In genomic region chr16:32783324-32784062, GRCm38 (mm10) we compare ENCODE assay signal across 19 mouse cellular contexts. TPM values are rescaled to one million over a fixed set of nuclear protein-coding genes. Genes with fewer than 3 reads are reported as not detected.
DNase-seq lines count a peak whose midpoint lies in the region; ATAC-seq and TF ChIP-seq lines count a peak whose summit lies in the region.
"Had no signal": no experiment of that assay in that cellular context is flagged by ENCODE, and none has a peak within 500 bp of the region (broad histone marks: within the 10 kb centered on the region; RNA-seq: fewer than 3 reads in every experiment).

No protein-coding gene starts in this region.

- no peaks in the 10 kb centered on the region for H3K9me3 ChIP-seq in midbrain, embryonic 11.5 days (ENCODE audit: control insufficient read depth, low read length)
- no peaks in the 10 kb centered on the region for H3K9me3 ChIP-seq in midbrain, embryonic 13.5 days
- H3K9me3 ChIP-seq in hindbrain, embryonic 14.5 days (ENCODE audit: control insufficient read depth, low read length) = no peaks in the 10 kb centered on the region
- H3K9me3 ChIP-seq: embryonic facial prominence, embryonic 15.5 days; heart, embryonic 13.5 days; kidney, embryonic 15.5 days; liver, embryonic 15.5 days; midbrain, embryonic 12.5 days had no signal

- no peaks in the 10 kb centered on the region for H3K4me1 ChIP-seq in kidney, adult 2 months (ENCODE audit: control insufficient read depth, insufficient read depth, low read length)
- H3K4me1 ChIP-seq in midbrain, embryonic 11.5 days (ENCODE audit: control insufficient read depth, insufficient read depth, low read length) = 0 out of 2 replicates have a peak, but pooled peaks cover 2% of the 10 kb centered on the region
- peaks cover 13% of the 10 kb centered on the region; the same call in 1 of the 2 replicates for H3K4me1 ChIP-seq in midbrain, embryonic 13.5 days (replicated peaks)
- no peaks in the 10 kb centered on the region for H3K4me1 ChIP-seq in hindbrain, embryonic 14.5 days (replicated peaks; ENCODE audit: control insufficient read depth, insufficient read depth, low read length)
- H3K4me1 ChIP-seq: embryonic facial prominence, embryonic 15.5 days; liver, embryonic 15.5 days had no signal

- TF ChIP-seq POLR2A in kidney, adult 2 months (IDR thresholded peaks at IDR 0.05; ENCODE audit: low read depth, low read length) = no peak

- H3K4me2 ChIP-seq in midbrain, embryonic 11.5 days = no peak overlapping the region
- no peak overlapping the region for H3K4me2 ChIP-seq in midbrain, embryonic 13.5 days (replicated peaks)
- no peak overlapping the region for H3K4me2 ChIP-seq in hindbrain, embryonic 14.5 days (replicated peaks)
- H3K4me2 ChIP-seq: embryonic facial prominence, embryonic 15.5 days; heart, embryonic 13.5 days; kidney, embryonic 15.5 days; liver, embryonic 15.5 days; midbrain, embryonic 12.5 days; neural tube, embryonic 12.5 days had no signal

- no peak for TF ChIP-seq CTCF in kidney, adult 2 months (conservative IDR thresholded peaks at IDR 0.05; ENCODE audit: insufficient read depth, insufficient read length, low read depth, low read length)

- H3K9ac ChIP-seq in midbrain, embryonic 11.5 days (ENCODE audit: low read length) = no peak overlapping the region
- H3K9ac ChIP-seq in midbrain, embryonic 13.5 days (replicated peaks) = no peak overlapping the region
- no peak overlapping the region for H3K9ac ChIP-seq in hindbrain, embryonic 14.5 days
- H3K9ac ChIP-seq: embryonic facial prominence, embryonic 15.5 days; heart, embryonic 13.5 days; kidney, embryonic 15.5 days; liver, embryonic 15.5 days; midbrain, embryonic 12.5 days; neural tube, embryonic 12.5 days had no signal

- ATAC-seq in midbrain, embryonic 11.5 days (ENCODE audit: low FRiP score) = peak; percentile 50; the same call in 1 of the 2 replicates
- ATAC-seq in midbrain, embryonic 13.5 days = no peak
- ATAC-seq in hindbrain, embryonic 14.5 days (ENCODE audit: low FRiP score) = no peak

- no peak overlapping the region for H3K27ac ChIP-seq in kidney, adult 2 months (ENCODE audit: insufficient read depth, low read depth, low read length)
- H3K27ac ChIP-seq in midbrain, embryonic 11.5 days (ENCODE audit: low read depth, low read length) = no peak overlapping the region
- no peak overlapping the region for H3K27ac ChIP-seq in midbrain, embryonic 13.5 days
- H3K27ac ChIP-seq in hindbrain, embryonic 14.5 days = 0 out of 2 replicates have a peak overlapping the region, but pooled peaks have one; percentile 9
- H3K27ac ChIP-seq: embryonic facial prominence, embryonic 15.5 days; heart, embryonic 13.5 days; kidney, embryonic 15.5 days; liver, embryonic 15.5 days; midbrain, embryonic 12.5 days; neural tube, embryonic 12.5 days had no signal

- 51% methylated on average over 5 of the region's 5 CpGs for WGBS in kidney, adult 2 months
- 64% methylated on average over 5 of the region's 5 CpGs for whole genome bisulfite sequencing in midbrain, embryonic 11.5 days
- 56% methylated on average over 5 of the region's 5 CpGs for WGBS in midbrain, embryonic 13.5 days
- 35% methylated on average over 5 of the region's 5 CpGs for WGBS in hindbrain, embryonic 14.5 days

- H3K36me3 ChIP-seq in kidney, adult 2 months (ENCODE audit: control insufficient read depth, insufficient read depth, low read length) = no peaks in the 10 kb centered on the region
- H3K36me3 ChIP-seq in midbrain, embryonic 11.5 days (ENCODE audit: control insufficient read depth, insufficient read depth, low read length) = no peaks in the 10 kb centered on the region
- H3K36me3 ChIP-seq in midbrain, embryonic 13.5 days = no peaks in the 10 kb centered on the region
- H3K36me3 ChIP-seq in hindbrain, embryonic 14.5 days (replicated peaks; ENCODE audit: control insufficient read depth, insufficient read depth) = no peaks in the 10 kb centered on the region
- H3K36me3 ChIP-seq: embryonic facial prominence, embryonic 15.5 days; G1E; heart, embryonic 13.5 days; kidney, embryonic 15.5 days; liver, embryonic 15.5 days; midbrain, embryonic 12.5 days; neural tube, embryonic 12.5 days had no signal

- peak; percentile 33 for DNase-seq in kidney, postnatal 10 days
- no peak for DNase-seq in kidney, adult 2 months
- no peak for DNase-seq in midbrain, embryonic 11.5 days (ENCODE audit: low spot score, missing footprints)
- DNase-seq in hindbrain, embryonic 14.5 days (ENCODE audit: low spot score) = no peak
- DNase-seq in thymus, postnatal 4 days = no peak
- DNase-seq in T-cell, adult 2 months (ENCODE audit: low spot score) = no peak
- DNase-seq: adrenal gland, adult 8-10 months; cerebellum, adult 8-10 months; gastrocnemius, postnatal 25 days; left cerebral cortex, postnatal 4 days had no signal

- H3K27me3 ChIP-seq in kidney, adult 2 months (replicated peaks; ENCODE audit: control insufficient read depth, insufficient read depth, low read length) = no peaks in the 10 kb centered on the region
- H3K27me3 ChIP-seq in midbrain, embryonic 11.5 days (ENCODE audit: control insufficient read depth, insufficient read depth, low read length) = no peaks in the 10 kb centered on the region
- H3K27me3 ChIP-seq in midbrain, embryonic 13.5 days = no peaks in the 10 kb centered on the region
- H3K27me3 ChIP-seq in hindbrain, embryonic 14.5 days (ENCODE audit: control insufficient read depth, insufficient read depth, low read length) = no peaks in the 10 kb centered on the region
- H3K27me3 ChIP-seq: embryonic facial prominence, embryonic 15.5 days; heart, embryonic 13.5 days; kidney, embryonic 15.5 days; midbrain, embryonic 12.5 days; neural tube, embryonic 12.5 days had no signal

- H3K4me3 ChIP-seq in kidney, adult 2 months (ENCODE audit: insufficient read depth, low read depth, low read length) = no peak overlapping the region
- no peak overlapping the region for H3K4me3 ChIP-seq in midbrain, embryonic 11.5 days (ENCODE audit: low read depth, low read length)
- H3K4me3 ChIP-seq in midbrain, embryonic 13.5 days (replicated peaks) = no peak overlapping the region
- H3K4me3 ChIP-seq in hindbrain, embryonic 14.5 days (replicated peaks; ENCODE audit: low read length) = no peak overlapping the region
- H3K4me3 ChIP-seq: embryonic facial prominence, embryonic 15.5 days; heart, embryonic 13.5 days; kidney, embryonic 15.5 days; liver, embryonic 15.5 days; midbrain, embryonic 12.5 days; neural tube, embryonic 12.5 days had no signal

RNA-seq across cellular contexts. Expression of gene Muc20, which starts 13.7 kb away (rescaled TPM):
- polyA plus RNA-seq in kidney, adult 2 months (2012; rRNA removed) = 39.2 and 41.8 TPM in 2 replicates
- not detected in 2 replicates for polyA plus RNA-seq in midbrain, embryonic 11.5 days (2014; fragmentation: Nextera tagmentation; extraction: Ambion mirVana)
- not detected in 2 replicates for polyA plus RNA-seq in midbrain, embryonic 13.5 days (2015; fragmentation: Nextera tagmentation; extraction: Ambion mirVana)
- not detected in 2 replicates for polyA plus RNA-seq in hindbrain, embryonic 14.5 days (2014; fragmentation: Nextera tagmentation; extraction: Ambion mirVana)
- polyA plus RNA-seq: frontal cortex, adult 2 months; G1E; midbrain, embryonic 12.5 days; neural tube, embryonic 12.5 days had no signal

RNA-seq across cellular contexts. Expression of gene Smbd1, which starts 26.8 kb away (rescaled TPM):
- polyA plus RNA-seq in kidney, adult 2 months (2012; rRNA removed) = not detected in 2 replicates
- polyA plus RNA-seq in midbrain, embryonic 11.5 days (2014; fragmentation: Nextera tagmentation; extraction: Ambion mirVana) = not detected in 2 replicates
- not detected in 2 replicates for polyA plus RNA-seq in midbrain, embryonic 13.5 days (2015; fragmentation: Nextera tagmentation; extraction: Ambion mirVana)
- not detected in 2 replicates for polyA plus RNA-seq in hindbrain, embryonic 14.5 days (2014; fragmentation: Nextera tagmentation; extraction: Ambion mirVana)
- polyA plus RNA-seq: embryonic facial prominence, embryonic 15.5 days; frontal cortex, adult 2 months; G1E; heart, embryonic 13.5 days; kidney, embryonic 15.5 days; liver, embryonic 15.5 days; midbrain, embryonic 12.5 days; neural tube, embryonic 12.5 days had no signal

RNA-seq across cellular contexts. Expression of gene Muc4, which starts 47.8 kb away (rescaled TPM):
- polyA plus RNA-seq in kidney, adult 2 months (2012; rRNA removed) = 0.16 and 0.41 TPM in 2 replicates
- polyA plus RNA-seq in midbrain, embryonic 11.5 days (2014; fragmentation: Nextera tagmentation; extraction: Ambion mirVana) = 0.19 and 0.29 TPM in 2 replicates
- not detected in 2 replicates for polyA plus RNA-seq in midbrain, embryonic 13.5 days (2015; fragmentation: Nextera tagmentation; extraction: Ambion mirVana)
- polyA plus RNA-seq in hindbrain, embryonic 14.5 days (2014; fragmentation: Nextera tagmentation; extraction: Ambion mirVana) = not detected in 2 replicates
- polyA plus RNA-seq: G1E had no signal

Comparison
In these comparisons a context has a peak if more than half of its experiments do, and no peak if none do; other contexts are left out.
1. RNA of gene Muc20, which starts 13.7 kb away (polyA plus RNA-seq): 39.2 to 41.8 TPM in kidney, adult 2 months; not detected in hindbrain, embryonic 14.5 days, not detected in midbrain, embryonic 11.5 days and not detected in midbrain, embryonic 13.5 days; every median in the first group is over 10 times any median in the second.